Mouse (Mus musculus): Measurements from ENCODE around the gene Ttll3.

DNA sequence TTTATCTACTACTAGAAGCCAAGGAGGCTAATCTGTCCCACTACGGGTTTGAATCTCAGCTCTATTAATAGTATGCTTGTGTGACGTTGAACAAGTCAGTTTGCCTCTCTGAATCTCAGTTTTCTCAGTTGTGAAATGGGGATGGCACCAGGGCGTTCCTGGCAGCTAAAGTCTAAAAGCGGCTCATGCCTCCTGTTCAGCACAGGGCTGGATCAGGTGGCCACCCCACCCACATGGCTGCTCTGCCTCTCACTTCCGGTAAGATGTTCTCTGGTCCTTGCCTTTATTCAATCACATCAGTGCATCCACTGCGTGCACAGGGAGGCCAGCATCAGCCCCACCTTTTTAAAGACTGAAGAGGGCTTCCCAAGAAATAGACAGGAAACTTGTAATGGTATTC, 16.4 kb downstream of the Ttll3 start:
- TF ChIP-seq POLR2A (IDR thresholded peaks at IDR 0.05; ENCODE audit: borderline replicate concordance, insufficient read depth, low read length) (no peak), CTCF (IDR thresholded peaks at IDR 0.05; ENCODE audit: borderline replicate concordance, insufficient read depth, low read depth, low read length) (no peak)
